In genomic region chr19:15199692-15200091, GRCm38 (mm10) we compare ENCODE assay signal across 23 mouse cellular contexts.
DNase-seq lines count a peak whose midpoint lies in the region; ATAC-seq lines count a peak whose summit lies in the region.
"Had no signal": no experiment of that assay in that cellular context is flagged by ENCODE, and none has a peak within 500 bp of the region (broad histone marks: within the 10 kb centered on the region; RNA-seq: fewer than 3 reads in every experiment).

No protein-coding gene starts in this region.

- ATAC-seq in forebrain, embryonic 12.5 days (ENCODE audit: low FRiP score): no peak; the same call in 1 of the 2 replicates
- no peak for ATAC-seq in forebrain, embryonic 11.5 days (replicated peaks; ENCODE audit: low FRiP score)
- ATAC-seq: CD4-positive, CD25-positive, alpha-beta regulatory T cell, adult 4 months; hindbrain, postnatal 0 days had no signal

- no peaks in the 10 kb centered on the region for H3K9me3 ChIP-seq in forebrain, embryonic 12.5 days
- H3K9me3 ChIP-seq in forebrain, embryonic 11.5 days (ENCODE audit: control insufficient read depth, low read length): no peaks in the 10 kb centered on the region
- H3K9me3 ChIP-seq: embryonic facial prominence, embryonic 13.5 days; G1E; heart, embryonic 15.5 days; hindbrain, embryonic 13.5 days had no signal

- H3K4me3 ChIP-seq in forebrain, embryonic 12.5 days (replicated peaks): no peak overlapping the region
- no peak overlapping the region for H3K4me3 ChIP-seq in forebrain, embryonic 11.5 days (ENCODE audit: low read depth, low read length)
- H3K4me3 ChIP-seq: embryonic facial prominence, embryonic 13.5 days; heart, adult 2 months; heart, embryonic 15.5 days; hindbrain, embryonic 13.5 days had no signal

- WGBS in forebrain, embryonic 12.5 days: 59% methylated on average over 1 of the region's 1 CpGs
- 65% methylated on average over 1 of the region's 1 CpGs for WGBS in forebrain, embryonic 11.5 days

- H3K9ac ChIP-seq in forebrain, embryonic 12.5 days: no peak overlapping the region
- H3K9ac ChIP-seq in forebrain, embryonic 11.5 days (ENCODE audit: low read length): no peak overlapping the region
- H3K9ac ChIP-seq: embryonic facial prominence, embryonic 13.5 days; heart, embryonic 15.5 days; hindbrain, embryonic 13.5 days had no signal

- 0 out of 2 replicates have a peak overlapping the region, but pooled peaks have one; percentile 68 for H3K27ac ChIP-seq in forebrain, embryonic 12.5 days
- no peak overlapping the region for H3K27ac ChIP-seq in forebrain, embryonic 11.5 days (ENCODE audit: low read depth, low read length)
- H3K27ac ChIP-seq: embryonic facial prominence, embryonic 13.5 days; heart, adult 2 months; heart, embryonic 15.5 days; hindbrain, postnatal 0 days had no signal

- H3K36me3 ChIP-seq in forebrain, embryonic 12.5 days (replicated peaks): no peaks in the 10 kb centered on the region
- no peaks in the 10 kb centered on the region for H3K36me3 ChIP-seq in forebrain, embryonic 11.5 days (ENCODE audit: control insufficient read depth, insufficient read depth, low read length)
- H3K36me3 ChIP-seq: embryonic facial prominence, embryonic 13.5 days; G1E; heart, embryonic 15.5 days; hindbrain, embryonic 13.5 days had no signal

- no peak overlapping the region for H3K4me2 ChIP-seq in forebrain, embryonic 12.5 days
- H3K4me2 ChIP-seq in forebrain, embryonic 11.5 days (ENCODE audit: low read depth, low read length, severe bottlenecking): no peak overlapping the region
- H3K4me2 ChIP-seq: embryonic facial prominence, embryonic 13.5 days; heart, embryonic 11.5 days; heart, embryonic 15.5 days; hindbrain, embryonic 13.5 days had no signal

- DNase-seq in forebrain, embryonic 11.5 days (ENCODE audit: low spot score): no peak
- peak; percentile 43 for DNase-seq in layer of hippocampus, adult 11-12 months (ENCODE audit: low spot score)
- no peak for DNase-seq in layer of hippocampus, postnatal 25 days (ENCODE audit: extremely low spot score in 1 of 2, low spot score in 1 of 2)
- peak; percentile 44 to 48 for DNase-seq in layer of hippocampus, adult 8-10 months (ENCODE audit: low spot score in 2 of 2)
- DNase-seq in testis, postnatal 10 days (ENCODE audit: low spot score): no peak
- no peak for DNase-seq in embryo, embryonic 9.5 days (ENCODE audit: extremely low spot score)
- DNase-seq: adrenal gland, adult 8-10 months; adrenal gland, postnatal 36 days; B cell, adult 2 months; cerebellum, adult 11-12 months; cerebellum, adult 9-10 months; cerebellum, postnatal 25 days; gastrocnemius, postnatal 14 days; heart, adult 2 months; heart, postnatal 14 days had no signal

- no peaks in the 10 kb centered on the region for H3K27me3 ChIP-seq in forebrain, embryonic 12.5 days
- H3K27me3 ChIP-seq in forebrain, embryonic 11.5 days (ENCODE audit: control insufficient read depth, insufficient read depth, low read length): no peaks in the 10 kb centered on the region
- H3K27me3 ChIP-seq: embryonic facial prominence, embryonic 13.5 days; heart, embryonic 15.5 days; hindbrain, embryonic 13.5 days had no signal

- H3K4me1 ChIP-seq in forebrain, embryonic 12.5 days: peaks cover 20% of the 10 kb centered on the region
- H3K4me1 ChIP-seq in forebrain, embryonic 11.5 days (replicated peaks; ENCODE audit: control insufficient read depth, insufficient read depth, low read length): no peaks in the 10 kb centered on the region
- H3K4me1 ChIP-seq: embryonic facial prominence, embryonic 13.5 days; heart, embryonic 15.5 days had no signal

Comparison
In these comparisons a context has a peak if more than half of its experiments do, and no peak if none do; other contexts are left out.
1. DNase-seq: peak in layer of hippocampus, adult 11-12 months (single experiment) and layer of hippocampus, adult 8-10 months (2 of 2); none in forebrain, embryonic 11.5 days (single experiment), layer of hippocampus, postnatal 25 days (0 of 2), testis, postnatal 10 days (single experiment) and embryo, embryonic 9.5 days (single experiment).